18 mouse cellular contexts compared by ENCODE assay signal in genomic region chr7:112773601-112774000, GRCm38 (mm10).
DNase-seq lines count a peak whose midpoint lies in the region; ATAC-seq and TF ChIP-seq lines count a peak whose summit lies in the region.
"Had no signal": no experiment of that assay in that cellular context is flagged by ENCODE, and none has a peak within 500 bp of the region (broad histone marks: within the 10 kb centered on the region; RNA-seq: fewer than 3 reads in every experiment).

No protein-coding gene starts in this region.

- H3K4me1 ChIP-seq in heart, embryonic 13.5 days, result peaks cover 95% of the 10 kb centered on the region
- H3K4me1 ChIP-seq in lung, embryonic 14.5 days (ENCODE audit: insufficient read depth), result peaks cover 13% of the 10 kb centered on the region

- no peaks in the 10 kb centered on the region for H3K36me3 ChIP-seq in heart, embryonic 13.5 days
- no peaks in the 10 kb centered on the region for H3K36me3 ChIP-seq in lung, embryonic 14.5 days (ENCODE audit: insufficient read depth)
- H3K36me3 ChIP-seq: embryonic facial prominence, embryonic 13.5 days; limb, embryonic 13.5 days; stomach, embryonic 15.5 days had no signal

- WGBS in heart, embryonic 13.5 days, result 77% methylated on average over 4 of the region's 4 CpGs
- 63% methylated on average over 4 of the region's 4 CpGs for WGBS in lung, embryonic 14.5 days

- H3K4me3 ChIP-seq in heart, embryonic 13.5 days, result no peak overlapping the region
- no peak overlapping the region for H3K4me3 ChIP-seq in lung, embryonic 14.5 days (ENCODE audit: low read depth, low read length)
- H3K4me3 ChIP-seq: embryonic facial prominence, embryonic 13.5 days; limb, embryonic 13.5 days; stomach, embryonic 15.5 days had no signal

- H3K27ac ChIP-seq in heart, embryonic 13.5 days (replicated peaks), result 0 out of 2 replicates have a peak overlapping the region, but pooled peaks have one; percentile 0
- peak overlapping the region; percentile 10; the same call in 1 of the 2 replicates for H3K27ac ChIP-seq in lung, embryonic 14.5 days (ENCODE audit: low read depth)
- H3K27ac ChIP-seq: embryonic facial prominence, embryonic 13.5 days; limb, embryonic 13.5 days; stomach, embryonic 15.5 days had no signal

- no peak for ATAC-seq in heart, embryonic 13.5 days (ENCODE audit: extremely low read depth, insufficient number of reproducible peaks, low FRiP score, low TSS enrichment)
- no peak for ATAC-seq in lung, embryonic 14.5 days (ENCODE audit: insufficient read depth)
- ATAC-seq: forebrain, postnatal 0 days; midbrain, embryonic 16.5 days had no signal

- H3K4me2 ChIP-seq in heart, embryonic 13.5 days, result no peak overlapping the region
- H3K4me2 ChIP-seq in lung, embryonic 14.5 days, result no peak overlapping the region
- H3K4me2 ChIP-seq: embryonic facial prominence, embryonic 13.5 days; limb, embryonic 13.5 days; stomach, embryonic 15.5 days had no signal

- no peak for TF ChIP-seq CTCF in lung, embryonic 14.5 days (IDR thresholded peaks at IDR 0.05; ENCODE audit: low read depth)

- H3K9me3 ChIP-seq in heart, embryonic 13.5 days, result no peaks in the 10 kb centered on the region
- no peaks in the 10 kb centered on the region for H3K9me3 ChIP-seq in lung, embryonic 14.5 days (ENCODE audit: low read depth, low read length)
- H3K9me3 ChIP-seq: embryonic facial prominence, embryonic 13.5 days; limb, embryonic 13.5 days; stomach, embryonic 15.5 days had no signal

- no peaks in the 10 kb centered on the region for H3K27me3 ChIP-seq in heart, embryonic 13.5 days (replicated peaks)
- no peaks in the 10 kb centered on the region for H3K27me3 ChIP-seq in lung, embryonic 14.5 days (ENCODE audit: insufficient read depth, low read length)
- H3K27me3 ChIP-seq: CH12.LX; embryonic facial prominence, embryonic 13.5 days; limb, embryonic 13.5 days; stomach, embryonic 15.5 days had no signal

- no peak overlapping the region for H3K9ac ChIP-seq in heart, embryonic 13.5 days
- H3K9ac ChIP-seq in lung, embryonic 14.5 days, result no peak overlapping the region
- H3K9ac ChIP-seq: embryonic facial prominence, embryonic 13.5 days; forebrain, postnatal 0 days; limb, embryonic 13.5 days; stomach, embryonic 15.5 days had no signal

- peak; percentile 49 for DNase-seq in adrenal gland, postnatal 14 days
- no peak for DNase-seq in adrenal gland, adult 8-10 months
- no peak for DNase-seq in heart, postnatal 14 days
- no peak for DNase-seq in lung, embryonic 14.5 days
- no peak for DNase-seq in lung, postnatal 10 days
- DNase-seq in skeletal muscle tissue, adult 2 months (ENCODE audit: low read depth, low spot score), result peak; percentile 72
- DNase-seq in right cerebral cortex, adult 2 months (ENCODE audit: low spot score in 2 of 2), result no peak
- DNase-seq: adrenal gland, postnatal 25 days; cerebellum, adult 2 months; forebrain, postnatal 0 days; gastrocnemius, postnatal 10 days; right cerebral cortex, adult 18-20 months had no signal

- intact Hi-C loops in heart, postnatal 14 days (cut with DNase I), result no loop called here

Comparison
In these comparisons a context has a peak if more than half of its experiments do, and no peak if none do; other contexts are left out.
1. DNase-seq: peak in adrenal gland, postnatal 14 days (single experiment) and skeletal muscle tissue, adult 2 months (single experiment); none in adrenal gland, adult 8-10 months (single experiment), heart, postnatal 14 days (0 of 2), lung, embryonic 14.5 days (single experiment), lung, postnatal 10 days (single experiment) and right cerebral cortex, adult 2 months (0 of 2).